Mouse (Mus musculus) ES-E14 (cell line): ENCODE results near the gene Kif13a. TPM values are rescaled to one million over a fixed set of nuclear protein-coding genes. Genes with fewer than 3 reads are reported as not detected.

Experiments
- DNase-seq: peaks from one replicate; pipeline ENCODE4 v3.0.0-alpha.2; 2013; ENCODE audit warnings: low read depth, low spot score
- H3K27ac ChIP-seq: 2 replicates; pipeline ENCODE4 v1.5.1; 2012; ENCODE audit warnings: low read depth, mild to moderate bottlenecking, low read length, moderate library complexity, mixed read lengths; ENCODE audit not compliant: poor library complexity, insufficient read depth, severe bottlenecking
- H3K36me3 ChIP-seq: 2 replicates; pipeline ENCODE4 v1.6.1; 2012; ENCODE audit warnings: mild to moderate bottlenecking, low read length, moderate library complexity, mixed read lengths; ENCODE audit not compliant: control insufficient read depth, poor library complexity, insufficient read depth, severe bottlenecking
- H3K4me1 ChIP-seq, 2 experiments: fragments of 150-350 bp in 1 of 2; sonication (generic) in 1 of 2; 2 replicates each; pipeline ENCODE4 v1.6.1; 2012; ENCODE audit warnings: low read length in 2 of 2, mild to moderate bottlenecking in 1 of 2, mixed read lengths in 1 of 2; ENCODE audit not compliant: control insufficient read depth in 2 of 2, insufficient read depth in 2 of 2, poor library complexity in 1 of 2
- H3K4me3 ChIP-seq, 2 experiments: fragments of 150-350 bp in 1 of 2; sonication (generic) in 1 of 2; 2 replicates each; pipeline ENCODE4 v1.5.1; 2012; ENCODE audit warnings: low read length in 2 of 2, low read depth in 1 of 2, mild to moderate bottlenecking in 1 of 2, mixed read lengths in 1 of 2; ENCODE audit not compliant: insufficient read depth in 1 of 2, poor library complexity in 1 of 2, severe bottlenecking in 1 of 2
- H3K9ac ChIP-seq: 2 replicates; pipeline ENCODE4 v1.6.1; 2012; ENCODE audit warnings: low read depth, mild to moderate bottlenecking, low read length, mixed read lengths; ENCODE audit not compliant: poor library complexity, insufficient read depth, severe bottlenecking
- H3K9me3 ChIP-seq: fragments of 150-350 bp; sonication (generic); 2 replicates; pipeline ENCODE4 v1.6.1; 2012; ENCODE audit warnings: low read depth, mild to moderate bottlenecking, low read length; ENCODE audit not compliant: control insufficient read depth, insufficient read depth
- CHD2 ChIP-seq: IDR thresholded peaks from 2 replicates; pipeline ENCODE4 v1.6.1; 2014; ENCODE audit warnings: mild to moderate bottlenecking, low read depth, low read length, inconsistent platforms
- HCFC1 ChIP-seq: IDR thresholded peaks from 2 replicates; pipeline ENCODE4 v1.6.1; 2012; ENCODE audit warnings: low read length, inconsistent platforms, borderline replicate concordance; ENCODE audit not compliant: insufficient read depth
- MAFK ChIP-seq: IDR thresholded peaks from 2 replicates; pipeline ENCODE4 v1.6.1; 2014; ENCODE audit warnings: mild to moderate bottlenecking, low read depth, low read length, inconsistent platforms; ENCODE audit not compliant: insufficient read depth
- ZC3H11A ChIP-seq: IDR thresholded peaks from 2 replicates; pipeline ENCODE4 v1.6.1; 2012; ENCODE audit warnings: low read depth, mild to moderate bottlenecking, inconsistent platforms, low read length, borderline replicate concordance
- ZNF384 ChIP-seq: IDR thresholded peaks from 2 replicates; pipeline ENCODE4 v1.6.1; 2012; ENCODE audit warnings: low read depth, low read length, inconsistent platforms
- in situ Hi-C, 2 experiments: fragments of 600-800 bp; cut with MboI; formaldehyde crosslinking; loops; one replicate each; pipeline ENCODE4 v1.15.1; 2025; ENCODE audit warnings: low sequenced_read_pairs in 2 of 2, inconsistent platforms in 1 of 2; ENCODE audit not compliant: unreplicated experiment in 2 of 2
- total RNA-seq: library from RNA; depleted of rRNA; stranded (reverse); fragments of 300-350 nt; gene quantifications from 2 replicates; pipeline ENCODE4 v1.2.3, GENCODE M21; 2012

The Kif13a gene
- total RNA-seq, 1 experiment: 23.6 TPM

- H3K36me3 ChIP-seq: peaks cover 6% of the 10 kb centered on the region
- no peak overlapping the region for H3K4me3 ChIP-seq
- in situ Hi-C loops: no loop called here
- no peak overlapping the region for H3K27ac ChIP-seq
- no peaks in the 10 kb centered on the region for H3K9me3 ChIP-seq
- TF ChIP-seq ZC3H11A (no peak), MAFK (no peak), HCFC1 (no peak), CHD2 (no peak), ZNF384 (no peak)
- no peak overlapping the region for H3K9ac ChIP-seq
- H3K4me1 ChIP-seq: no peaks in the 10 kb centered on the region
- DNase-seq: no peak
These were observed 149.8 kb downstream of the Kif13a start for GRCm38 (mm10) chr13:46779831-46780230.

GRCm38 (mm10) chr13:46777461-46777860 is 152.2 kb downstream of the Kif13a start:
- DNase-seq: no peak
- H3K9ac ChIP-seq: no peak overlapping the region
- no peak overlapping the region for H3K27ac ChIP-seq
- H3K36me3 ChIP-seq: peaks cover 19% of the 10 kb centered on the region
- in situ Hi-C loops: no loop called here
- no peaks in the 10 kb centered on the region for H3K9me3 ChIP-seq
- TF ChIP-seq ZC3H11A: no peak
- TF ChIP-seq HCFC1: no peak
- TF ChIP-seq MAFK: no peak
- no peak for TF ChIP-seq CHD2
- TF ChIP-seq ZNF384: no peak
- H3K4me1 ChIP-seq: no peaks in the 10 kb centered on the region
- H3K4me3 ChIP-seq: no peak overlapping the region

GRCm38 (mm10) chr13:46776636-46777305 is 152.9 kb downstream of the Kif13a start:
- Histone ChIP-seq H3K4me3 (no peak overlapping the region), H3K27ac (no peak overlapping the region), H3K9ac (no peak overlapping the region), H3K36me3 (peaks cover 25% of the 10 kb centered on the region), H3K4me1 (no peaks in the 10 kb centered on the region), H3K9me3 (no peaks in the 10 kb centered on the region)
- in situ Hi-C loops: no loop called here
- DNase-seq: no peak
- TF ChIP-seq HCFC1: no peak
- peak; percentile 2; the same call in 1 of the 2 replicates for TF ChIP-seq CHD2
- TF ChIP-seq ZNF384: no peak

GRCm38 (mm10) chr13:46774998-46775397 is 154.7 kb downstream of the Kif13a start:
- H3K36me3 ChIP-seq: peaks cover 28% of the 10 kb centered on the region
- in situ Hi-C loops: no loop called here

More at GRCm38 (mm10) chr13:46774998-46775397, 154.7 kb downstream of the Kif13a start:
- TF ChIP-seq ZC3H11A: no peak
- TF ChIP-seq ZNF384: no peak
- no peak for TF ChIP-seq CHD2
- TF ChIP-seq MAFK: no peak
- TF ChIP-seq HCFC1: no peak
- Histone ChIP-seq H3K4me1 (no peaks in the 10 kb centered on the region), H3K4me3 (no peak overlapping the region), H3K9ac (no peak overlapping the region), H3K27ac (no peak overlapping the region), H3K9me3 (no peaks in the 10 kb centered on the region)
- DNase-seq: no peak
